9 mouse cellular contexts compared by ENCODE assay signal in genomic region chr19:30217335-30217734, GRCm38 (mm10). TPM values are rescaled to one million over a fixed set of nuclear protein-coding genes. Genes with fewer than 3 reads are reported as not detected.
DNase-seq lines count a peak whose midpoint lies in the region; ATAC-seq lines count a peak whose summit lies in the region.
"Had no signal": no experiment of that assay in that cellular context is flagged by ENCODE, and none has a peak within 500 bp of the region (broad histone marks: within the 10 kb centered on the region; RNA-seq: fewer than 3 reads in every experiment).

No protein-coding gene starts in this region.

- H3K4me2 ChIP-seq in forebrain, embryonic 14.5 days (ENCODE audit: low read length), result no peak overlapping the region
- H3K4me2 ChIP-seq in limb, embryonic 11.5 days (ENCODE audit: low read depth, severe bottlenecking), result no peak overlapping the region
- H3K4me2 ChIP-seq: liver, embryonic 15.5 days had no signal

- no peaks in the 10 kb centered on the region for H3K4me1 ChIP-seq in forebrain, embryonic 14.5 days (ENCODE audit: control insufficient read depth, insufficient read depth, low read length)
- no peaks in the 10 kb centered on the region for H3K4me1 ChIP-seq in limb, embryonic 11.5 days (ENCODE audit: control insufficient read depth, insufficient read depth, low read length)
- H3K4me1 ChIP-seq: liver, embryonic 15.5 days had no signal

- no peak overlapping the region for H3K4me3 ChIP-seq in forebrain, embryonic 14.5 days (ENCODE audit: low read depth, low read length)
- no peak overlapping the region for H3K4me3 ChIP-seq in limb, embryonic 11.5 days (ENCODE audit: low read depth, low read length)
- H3K4me3 ChIP-seq: liver, embryonic 15.5 days had no signal

- no peaks in the 10 kb centered on the region for H3K36me3 ChIP-seq in forebrain, embryonic 14.5 days (ENCODE audit: control insufficient read depth, insufficient read depth, low read length)
- H3K36me3 ChIP-seq in limb, embryonic 11.5 days (ENCODE audit: control insufficient read depth, insufficient read depth, low read length), result no peaks in the 10 kb centered on the region
- H3K36me3 ChIP-seq: liver, embryonic 15.5 days had no signal

- no peak overlapping the region for H3K27ac ChIP-seq in forebrain, embryonic 14.5 days (ENCODE audit: low read depth, low read length)
- no peak overlapping the region for H3K27ac ChIP-seq in limb, embryonic 11.5 days (replicated peaks; ENCODE audit: low read depth, low read length)
- H3K27ac ChIP-seq: liver, embryonic 15.5 days had no signal

- no peaks in the 10 kb centered on the region for H3K27me3 ChIP-seq in forebrain, embryonic 14.5 days (replicated peaks; ENCODE audit: control insufficient read depth, insufficient read depth, low read length)
- H3K27me3 ChIP-seq in limb, embryonic 11.5 days (ENCODE audit: control insufficient read depth, insufficient read depth, low read length), result no peaks in the 10 kb centered on the region
- H3K27me3 ChIP-seq: liver, embryonic 15.5 days had no signal

- no peak overlapping the region for H3K9ac ChIP-seq in forebrain, embryonic 14.5 days (ENCODE audit: low read length)
- no peak overlapping the region for H3K9ac ChIP-seq in limb, embryonic 11.5 days (ENCODE audit: low read length)
- H3K9ac ChIP-seq: liver, embryonic 15.5 days had no signal

- ATAC-seq in forebrain, embryonic 14.5 days, result peak; percentile 67; the same call in 1 of the 2 replicates
- ATAC-seq in limb, embryonic 11.5 days (ENCODE audit: insufficient number of reproducible peaks, low FRiP score, low TSS enrichment, low read depth), result no peak

- 25% methylated on average over 7 of the region's 7 CpGs for WGBS in forebrain, embryonic 14.5 days
- 30% methylated on average over 7 of the region's 7 CpGs for WGBS in limb, embryonic 11.5 days

- no peaks in the 10 kb centered on the region for H3K9me3 ChIP-seq in forebrain, embryonic 14.5 days (replicated peaks; ENCODE audit: control insufficient read depth, low read length)
- no peaks in the 10 kb centered on the region for H3K9me3 ChIP-seq in limb, embryonic 11.5 days (ENCODE audit: control insufficient read depth, low read length)
- H3K9me3 ChIP-seq: liver, embryonic 15.5 days had no signal

- peak; percentile 23 for DNase-seq in ovary, postnatal 10 days (ENCODE audit: low spot score)
- no peak for DNase-seq in ovary, adult 18-20 months (ENCODE audit: low spot score)
- DNase-seq in brain, embryonic 18.5 days (ENCODE audit: low read depth, low spot score), result peak; percentile 20
- DNase-seq in forebrain, embryonic 14.5 days (ENCODE audit: low spot score), result peak; percentile 75
- peak; percentile 41 for DNase-seq in induced T-regulatory cell, adult 2 months (ENCODE audit: low read depth)
- DNase-seq in limb, embryonic 11.5 days (ENCODE audit: low spot score), result peak; percentile 86
- peak; percentile 75 for DNase-seq in neural tube, embryonic 10.5 days (ENCODE audit: extremely low spot score, low spot score)
- peak; percentile 39 to 53 for DNase-seq in urinary bladder, postnatal 36 days (ENCODE audit: low spot score in 2 of 2)

RNA-seq across cellular contexts. Expression of gene Mbl2, which starts 15.4 kb away (rescaled TPM):
- polyA plus RNA-seq in forebrain, embryonic 14.5 days (2014; fragmentation: Nextera tagmentation; extraction: Ambion mirVana), result not detected in 2 replicates
- polyA plus RNA-seq in limb, embryonic 11.5 days (2014; fragmentation: Nextera tagmentation; extraction: Ambion mirVana), result not detected in 2 replicates

RNA-seq across cellular contexts. Expression of gene Gldc, which starts 42.1 kb away (rescaled TPM):
- polyA plus RNA-seq in forebrain, embryonic 14.5 days (2014; fragmentation: Nextera tagmentation; extraction: Ambion mirVana), result 11.4 and 13.0 TPM in 2 replicates
- 8.3 and 9.2 TPM in 2 replicates for polyA plus RNA-seq in limb, embryonic 11.5 days (2014; fragmentation: Nextera tagmentation; extraction: Ambion mirVana)
